Mouse (Mus musculus): ENCODE measurements at regions not wholly inside any gene's neighbourhood (a gene's known extent, or its start where the extent isn't known, plus 50 kb on each side); places are given as distances from the start of the nearest gene placed in this dataset.

DNA sequence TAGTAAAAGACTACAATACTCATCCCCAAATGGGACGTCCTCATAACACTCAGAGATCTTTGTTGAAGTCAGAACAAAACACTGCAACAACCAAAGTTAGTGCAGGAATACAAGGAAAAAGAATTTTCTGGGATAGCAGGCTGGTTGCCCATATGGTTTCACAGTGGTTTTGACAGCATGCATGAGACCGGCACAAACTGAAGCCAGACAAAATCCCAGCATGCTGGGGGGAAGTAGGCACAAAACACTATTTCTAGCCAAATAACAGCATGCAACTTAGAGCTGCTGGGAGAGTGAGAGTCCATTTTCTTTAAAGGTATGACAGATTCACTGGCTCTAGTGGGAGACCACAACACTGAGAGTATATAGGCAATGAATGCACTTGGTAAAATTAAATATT, 619.1 kb upstream of the Manea start:
- DNase-seq (ENCODE audit: low read depth, low spot score): no peak

DNA sequence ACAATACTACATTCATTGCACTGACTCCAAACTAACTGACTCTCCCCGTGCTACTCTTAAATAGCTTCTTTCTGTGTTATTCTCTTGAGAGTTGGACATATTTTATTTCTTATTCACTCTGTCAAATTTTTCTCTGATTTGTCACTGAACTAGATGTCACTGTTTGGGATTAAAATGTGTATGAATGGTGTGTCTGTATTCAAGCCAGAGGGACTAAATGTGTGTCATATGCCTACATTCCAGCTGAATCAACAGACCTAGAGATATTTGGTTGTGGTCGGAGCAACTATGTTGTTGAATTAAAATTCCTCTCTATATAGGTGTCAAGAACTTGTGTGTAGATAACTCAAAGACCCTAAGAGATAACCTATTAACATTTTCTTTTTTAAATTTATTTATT, 618.2 kb upstream of the Manea start:
- no peak for DNase-seq (ENCODE audit: low read depth, low spot score)

GRCm38 (mm10) chr4:26944617-26945016, 597.9 kb upstream of the Manea start:
- DNase-seq (ENCODE audit: low read depth, low spot score): peak; percentile 60

- no peak for DNase-seq (ENCODE audit: low read depth, low spot score)
Measured at GRCm38 (mm10) chr4:26933988-26934798, 587.5 kb upstream of the Manea start.

DNA sequence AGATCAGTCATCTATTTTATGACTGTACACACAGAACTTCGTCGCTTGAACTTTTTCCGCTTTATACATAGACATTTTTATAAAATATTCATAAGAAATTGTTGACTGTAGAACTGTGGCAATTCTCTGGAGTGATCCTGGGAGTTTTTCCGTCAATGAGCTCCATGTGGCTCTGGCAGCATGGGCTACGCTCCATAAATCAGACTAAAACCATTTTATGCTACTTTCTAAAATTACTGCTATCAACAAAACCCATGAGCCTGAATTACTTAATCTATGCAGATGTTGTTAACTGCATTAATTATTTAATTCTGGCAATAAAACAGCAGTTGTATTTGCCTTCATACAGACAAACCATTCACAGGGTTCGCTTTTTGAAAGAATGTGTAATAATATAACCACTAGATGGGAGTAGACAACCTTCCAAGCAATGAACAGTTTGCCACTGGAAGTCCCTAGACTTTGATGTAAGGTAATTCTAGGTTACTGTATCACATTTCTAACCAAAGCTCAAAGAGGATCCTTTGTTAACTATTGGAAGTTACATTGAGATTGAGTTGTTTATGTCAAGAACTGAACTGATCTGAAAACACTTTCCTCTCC, 583.3 kb upstream of the Manea start:
- no peak for DNase-seq (ENCODE audit: low read depth, low spot score)

GRCm38 (mm10) chr4:26926060-26926459, 579.4 kb upstream of the Manea start:
- DNase-seq (ENCODE audit: low read depth, low spot score): no peak

DNA sequence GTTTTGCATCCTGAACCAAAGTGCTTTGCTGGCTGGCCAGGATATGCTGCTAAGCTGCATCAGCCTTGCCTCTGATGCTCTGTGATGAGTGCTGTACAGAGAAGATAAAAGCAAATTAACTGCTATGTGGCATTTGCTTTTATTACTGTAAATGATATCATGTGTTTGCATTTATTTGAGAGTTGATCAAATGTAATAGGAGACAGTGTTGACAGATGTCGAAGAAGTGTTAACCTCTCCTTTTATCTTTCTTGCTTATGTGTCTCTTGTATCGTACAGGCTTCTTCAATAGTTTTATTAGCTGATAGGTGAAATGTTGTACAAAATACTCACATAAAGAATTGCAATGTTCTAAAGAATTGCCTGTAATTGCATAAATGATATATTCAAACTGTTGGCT, 541.8 kb upstream of the Manea start:
- DNase-seq (ENCODE audit: low read depth, low spot score): no peak

DNA sequence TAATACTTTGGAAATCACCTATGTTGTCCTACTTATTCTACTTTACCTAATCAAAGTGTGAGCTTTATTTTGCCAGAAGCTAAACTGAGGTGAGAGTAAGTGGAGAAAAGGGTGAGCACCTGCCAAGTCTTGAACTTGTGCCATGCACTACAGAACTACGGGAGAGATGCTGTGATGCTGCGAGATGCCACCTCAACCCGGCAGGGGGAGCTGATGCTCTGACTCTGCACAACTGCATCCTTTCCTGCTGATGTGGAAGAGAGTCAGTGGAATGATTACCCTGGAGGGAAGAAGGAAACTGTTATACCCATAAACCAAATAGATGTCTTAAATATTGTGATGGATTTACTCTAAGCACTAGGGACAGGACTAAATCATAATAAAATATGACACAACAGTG, 532.3 kb upstream of the Manea start:
- DNase-seq (ENCODE audit: low read depth, low spot score): peak; percentile 13

DNA sequence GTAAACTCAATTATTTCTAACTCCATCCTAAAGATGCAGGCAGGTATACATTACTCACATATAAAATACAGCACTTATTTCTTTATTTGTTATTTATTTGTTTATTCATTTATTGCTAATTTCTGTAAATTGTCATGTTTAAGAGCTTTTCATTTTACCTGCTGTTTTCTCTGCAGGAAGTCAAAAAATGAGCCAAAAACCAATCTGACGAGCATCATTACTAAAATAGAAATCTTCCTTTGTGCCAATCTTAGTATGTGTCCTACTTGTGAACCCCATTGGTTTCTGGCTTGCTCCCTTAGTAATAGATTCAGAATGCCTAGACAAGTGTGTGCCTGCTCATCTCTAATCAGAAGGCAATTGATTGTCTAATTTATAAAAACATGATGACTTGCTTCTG, 495.1 kb upstream of the Manea start:
- no peak for DNase-seq (ENCODE audit: low read depth, low spot score)

DNA sequence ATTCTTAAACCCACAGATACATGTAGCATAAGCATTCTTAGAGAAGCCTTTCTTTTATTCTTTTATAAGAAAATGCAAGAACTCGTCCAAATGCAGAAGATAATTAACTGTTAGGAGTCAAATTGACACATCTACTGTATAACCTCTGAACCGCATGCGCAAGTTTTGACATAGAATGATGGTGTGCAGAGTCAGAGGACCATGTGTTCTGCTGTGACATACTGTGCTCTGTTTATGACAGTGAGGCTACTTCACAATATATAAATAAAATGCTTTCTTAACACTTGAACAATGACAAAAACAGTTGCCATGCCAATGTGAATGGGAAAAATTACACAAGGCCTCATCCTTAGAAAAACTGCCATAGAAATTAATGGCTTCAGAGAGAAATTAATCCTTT, 454.1 kb upstream of the Manea start:
- no peak for DNase-seq (ENCODE audit: low read depth, low spot score)

GRCm38 (mm10) chr4:26793181-26793824, 446.6 kb upstream of the Manea start:
- DNase-seq (ENCODE audit: low read depth, low spot score): no peak

GRCm38 (mm10) chr4:26767896-26768295, 421.2 kb upstream of the Manea start:
- DNase-seq (ENCODE audit: low read depth, low spot score): no peak

- DNase-seq (ENCODE audit: low read depth, low spot score): no peak
Measured at GRCm38 (mm10) chr4:26766235-26767228, 419.8 kb upstream of the Manea start.

DNA sequence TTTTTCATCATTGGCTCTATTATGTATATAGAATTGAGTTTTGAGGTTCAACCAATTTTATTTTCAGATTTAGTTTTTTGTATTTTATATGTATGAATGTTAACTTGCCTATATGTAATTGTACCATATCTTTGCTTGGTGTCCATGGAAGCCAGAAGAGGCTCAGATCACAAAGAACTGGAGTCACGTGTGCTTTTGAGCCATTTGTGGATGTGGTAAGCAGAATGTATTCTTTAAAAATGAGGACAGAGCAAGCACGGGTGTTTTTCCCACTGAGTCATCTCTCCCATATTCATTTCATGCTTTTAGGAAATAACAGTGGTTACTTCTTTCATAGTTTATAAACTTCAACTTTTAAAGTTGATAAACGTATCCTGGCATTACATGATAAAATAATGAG, 394.1 kb upstream of the Manea start:
- no peak for DNase-seq (ENCODE audit: low read depth, low spot score)

GRCm38 (mm10) chr4:26736381-26736780, 389.7 kb upstream of the Manea start:
- DNase-seq (ENCODE audit: low read depth, low spot score): no peak

DNA sequence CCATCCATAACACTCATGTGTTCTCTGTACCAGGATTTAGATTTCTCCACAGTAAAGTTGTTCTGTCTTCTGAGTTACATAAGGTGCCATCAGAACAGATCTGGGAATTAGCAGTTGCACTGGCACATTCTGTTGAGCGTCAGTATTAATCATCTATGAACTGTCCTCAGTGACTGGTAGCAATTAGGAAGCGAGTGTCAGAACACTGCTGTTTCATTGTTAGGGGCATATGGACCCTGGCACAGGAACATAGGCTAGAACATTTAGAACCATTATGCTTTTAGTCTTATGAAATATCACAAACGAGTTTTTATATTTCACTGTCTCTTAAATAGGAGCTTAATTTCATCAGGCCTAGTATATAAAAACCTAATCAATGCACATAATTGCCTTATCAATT, 367.7 kb upstream of the Manea start:
- no peak for DNase-seq (ENCODE audit: low read depth, low spot score)

- no peak for DNase-seq (ENCODE audit: low read depth, low spot score)
Measured at GRCm38 (mm10) chr4:26709964-26710363, 363.3 kb upstream of the Manea start.

GRCm38 (mm10) chr4:26695964-26696363, 349.3 kb upstream of the Manea start:
- no peak for DNase-seq (ENCODE audit: low read depth, low spot score)
